Mouse (Mus musculus): ENCODE results near the gene Tespa1.

DNA sequence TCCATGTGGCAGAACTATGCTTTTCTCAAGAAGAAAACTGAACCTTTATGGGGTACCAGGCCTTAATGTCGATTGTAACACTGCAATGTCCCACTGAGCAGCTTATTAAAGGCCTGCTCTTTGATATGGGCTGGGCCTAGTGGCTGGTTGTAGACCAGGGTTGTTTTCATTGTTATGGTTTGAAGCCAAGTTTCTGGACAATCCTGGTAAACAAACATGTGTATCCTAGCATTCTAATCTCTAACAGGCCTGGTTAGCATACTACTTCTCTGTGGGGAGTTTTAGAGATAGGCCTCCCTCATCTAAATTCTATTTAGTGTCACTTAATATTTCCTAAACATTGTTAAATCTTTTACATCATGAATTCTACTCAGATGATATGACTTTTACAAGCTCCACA is 49.0 kb downstream of the Tespa1 start:
- TF ChIP-seq CTCF (IDR thresholded peaks at IDR 0.05; ENCODE audit: insufficient read depth, low read length) (no peak), POLR2A (IDR thresholded peaks at IDR 0.05; ENCODE audit: borderline replicate concordance, extremely low read depth, low read depth, low read length) (no peak)

All from lung, adult 2 months (tissue).